Mouse (Mus musculus): ENCODE data around the gene Cep170b.

GRCm38 (mm10) chr12:112713984-112714383 lies 6.3 kb upstream of the Cep170b start:
- TF ChIP-seq POLR2A (IDR thresholded peaks at IDR 0.05; ENCODE audit: insufficient read length, low read depth) (no peak), POLR2AphosphoS2 (IDR thresholded peaks at IDR 0.05; ENCODE audit: insufficient read length, low read depth) (no peak), TCF12 (IDR thresholded peaks at IDR 0.05; ENCODE audit: insufficient read depth, poor library complexity, severe bottlenecking) (no peak), REST (IDR thresholded peaks at IDR 0.05; ENCODE audit: insufficient read depth, insufficient read length) (no peak), USF1 (IDR thresholded peaks at IDR 0.05; ENCODE audit: low read depth) (no peak), MAX (IDR thresholded peaks at IDR 0.05; ENCODE audit: low read depth) (no peak), TCF3 (IDR thresholded peaks at IDR 0.05; ENCODE audit: insufficient read length, low read depth) (no peak), CEBPB (IDR thresholded peaks at IDR 0.05; ENCODE audit: insufficient read depth, poor library complexity, severe bottlenecking) (no peak), MYOD1 (IDR thresholded peaks at IDR 0.05; ENCODE audit: control insufficient read depth in 1 of 3, insufficient read length in 2 of 3, low read depth in 2 of 3) (no peak), E2F4 (IDR thresholded peaks at IDR 0.05; ENCODE audit: insufficient read depth) (no peak), MYOG (IDR thresholded peaks at IDR 0.05; ENCODE audit: control insufficient read depth in 1 of 3, insufficient read depth in 1 of 3, insufficient read length in 2 of 3, low read depth in 2 of 3) (no peak), SRF (IDR thresholded peaks at IDR 0.05; ENCODE audit: control insufficient read depth, insufficient read length, low read depth) (no peak)

All from myocyte (in vitro differentiated cells).